Mouse (Mus musculus) CH12.LX (cell line): ENCODE results near the gene Abt1. TPM values are rescaled to one million over a fixed set of nuclear protein-coding genes. Genes with fewer than 3 reads are reported as not detected.

ENCODE experiments used
- DNase-seq: peaks from one replicate; pipeline ENCODE4 v3.0.0-alpha.2; 2013; ENCODE audit errors: extremely low read depth
- H3K27ac ChIP-seq: 2 replicates; pipeline ENCODE4 v1.5.1; 2012; ENCODE audit warnings: low read depth, mild to moderate bottlenecking, control low read depth, moderate library complexity; ENCODE audit not compliant: insufficient read depth
- H3K27me3 ChIP-seq: replicated peaks from 2 replicates; pipeline ENCODE3; 2012; ENCODE audit warnings: inconsistent platforms
- H3K36me3 ChIP-seq, 2 experiments: replicated peaks in 1 of 2; 2 replicates each; pipeline versions ENCODE3 to v1.6.1; 2012; ENCODE audit warnings: inconsistent platforms in 1 of 2, low read length in 1 of 2, mild to moderate bottlenecking in 1 of 2, mixed read lengths in 1 of 2, moderate library complexity in 1 of 2; ENCODE audit not compliant: control insufficient read depth in 1 of 2, insufficient read depth in 1 of 2
- H3K4me1 ChIP-seq, 2 experiments: 2 replicates each; pipeline ENCODE4 v1.6.1; 2012; ENCODE audit warnings: inconsistent platforms in 1 of 2, moderate library complexity in 1 of 2; ENCODE audit not compliant: insufficient read depth in 2 of 2, control insufficient read depth in 1 of 2
- H3K4me2 ChIP-seq: 2 replicates; pipeline ENCODE4 v1.6.1; 2012; ENCODE audit warnings: low read depth, mild to moderate bottlenecking, control low read depth; ENCODE audit not compliant: poor library complexity, insufficient read depth, severe bottlenecking
- H3K4me3 ChIP-seq, 3 experiments: fragments of 150-350 bp in 1 of 3; sonication (generic) in 1 of 3; replicated peaks in 1 of 3; 2 replicates each; pipeline versions ENCODE3 to v1.5.1; 2011 to 2012; ENCODE audit warnings: low read depth in 2 of 3, low read length in 2 of 3, mild to moderate bottlenecking in 2 of 3, moderate library complexity in 2 of 3, control low read depth in 1 of 3, improper control_type of control experiment in 1 of 3, inconsistent platforms in 1 of 3, mixed read lengths in 1 of 3; ENCODE audit not compliant: poor library complexity in 1 of 3
- H3K79me2 ChIP-seq: replicated peaks from 2 replicates; pipeline ENCODE4 v1.6.1; 2012; ENCODE audit warnings: mild to moderate bottlenecking, moderate library complexity; ENCODE audit not compliant: control insufficient read depth, poor library complexity, insufficient read depth, severe bottlenecking; ENCODE audit errors: extremely low read depth
- H3K9ac ChIP-seq: 2 replicates; pipeline ENCODE4 v1.6.1; 2012; ENCODE audit warnings: low read depth, mild to moderate bottlenecking, control low read depth, moderate library complexity; ENCODE audit not compliant: insufficient read depth
- H3K9me3 ChIP-seq: replicated peaks from 2 replicates; pipeline ENCODE3; 2012; ENCODE audit warnings: low read length, inconsistent platforms, mixed read lengths
- JUN ChIP-seq: IDR thresholded peaks from 2 replicates; pipeline ENCODE4 v1.6.1; 2011; ENCODE audit warnings: low read depth, mild to moderate bottlenecking, low read length, improper control_type of control experiment, moderate library complexity; ENCODE audit not compliant: insufficient read depth
- MAZ ChIP-seq: IDR thresholded peaks from 2 replicates; pipeline ENCODE4 v1.6.1; 2012; ENCODE audit warnings: low read depth, mild to moderate bottlenecking, inconsistent platforms, low read length, improper control_type of control experiment, moderate library complexity
- NELFE ChIP-seq: IDR thresholded peaks from 2 replicates; pipeline ENCODE4 v1.6.1; 2011; ENCODE audit warnings: low read depth, low read length, improper control_type of control experiment
- PAX5 ChIP-seq: IDR thresholded peaks from 2 replicates; pipeline ENCODE4 v1.6.1; 2012; ENCODE audit warnings: low read length, inconsistent platforms, mixed read lengths
- POLR2A ChIP-seq: IDR thresholded peaks from 2 replicates; pipeline ENCODE4 v1.6.1; 2011; ENCODE audit warnings: low read depth, mild to moderate bottlenecking, improper control_type of control experiment, low read length
- RCOR1 ChIP-seq: conservative IDR thresholded peaks from 2 replicates; pipeline ENCODE4 v1.6.1; 2012; ENCODE audit warnings: low read depth, mild to moderate bottlenecking, inconsistent platforms, low read length, improper control_type of control experiment
- SMC3 ChIP-seq: IDR thresholded peaks from 2 replicates; pipeline ENCODE4 v1.6.1; 2011; ENCODE audit warnings: low read depth, low read length, improper control_type of control experiment
- TBP ChIP-seq: conservative IDR thresholded peaks from 2 replicates; pipeline ENCODE4 v1.6.1; 2011; ENCODE audit warnings: low read depth, low read length, improper control_type of control experiment
- USF2 ChIP-seq: conservative IDR thresholded peaks from 2 replicates; pipeline ENCODE4 v1.6.1; 2011; ENCODE audit warnings: low read depth, low read length, improper control_type of control experiment
- dilution Hi-C: fragments of 300-500 bp; cut with MboI; formaldehyde crosslinking; loops from 2 replicates; pipeline ENCODE4 v1.14.3; 2020; ENCODE audit warnings: low sequenced_read_pairs; ENCODE audit not compliant: extremely low pct_unique_long_range_greater_than_20kb, extremely low pct_ligation_motif_present
- in situ Hi-C: fragments of 300-500 bp; cut with MboI; formaldehyde crosslinking; loops from 3 replicates; pipeline ENCODE4 v1.14.3; 2019; ENCODE audit warnings: low sequenced_read_pairs, low pct_ligation_motif_present, low pct_unique_long_range_greater_than_20kb, mixed read lengths
- polyA plus RNA-seq: library from polyadenylated mRNA; unstranded; fragments of >175 nt; gene quantifications from 2 replicates; pipeline ENCODE4 v1.2.1, GENCODE M21; 2012; ENCODE audit warnings: low read depth; ENCODE audit not compliant: insufficient read length
- total RNA-seq, 2 experiments: library from RNA; depleted of rRNA; stranded (reverse); fragments of 300-350 nt in 1 of 2; fragments of >200 nt in 1 of 2; gene quantifications; 2 replicates each; pipeline ENCODE4 v1.2.3; 2012 to 2014

The Abt1 gene
- total and polyA plus RNA-seq, 3 experiments = 10.1 to 15.4 (median 11.7) TPM

DNA sequence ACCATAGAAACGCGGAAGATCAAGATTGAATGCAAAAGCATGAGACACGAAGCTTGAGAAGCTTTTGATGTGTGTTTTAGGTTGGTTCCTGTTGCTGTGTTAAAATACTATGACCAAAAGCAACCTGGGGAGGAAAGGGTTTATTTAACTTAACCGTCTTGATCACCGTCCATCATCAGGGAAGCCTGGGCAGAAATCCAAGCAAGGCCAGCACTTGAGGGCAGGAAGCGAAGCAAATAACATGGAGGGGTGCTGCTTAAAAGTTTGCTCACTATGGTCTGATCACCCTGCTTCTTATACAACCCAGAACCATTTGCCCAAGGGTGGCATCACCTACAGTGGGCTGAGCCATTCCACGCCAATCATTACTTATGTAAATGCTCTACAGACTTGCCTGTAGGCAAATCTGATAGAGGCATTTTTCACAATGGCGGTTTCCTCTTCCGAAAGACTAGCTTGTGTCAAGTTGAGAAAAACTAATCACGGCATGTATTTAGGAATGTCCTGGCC, 3.8 kb upstream of the Abt1 start (continued):
- TF ChIP-seq POLR2A = no peak
- TF ChIP-seq JUN = no peak
- TF ChIP-seq RCOR1 = no peak
- no peak for TF ChIP-seq NELFE

GRCm38 (mm10) chr13:23426922-23427321, 3.3 kb upstream of the Abt1 start:
- H3K4me1 ChIP-seq = peaks cover 5 to 28% of the 10 kb centered on the region in 2 experiments
- no peaks in the 10 kb centered on the region for H3K27me3 ChIP-seq
- H3K4me2 ChIP-seq = peak overlapping the region; percentile 63
- dilution Hi-C loops (no loop called here), in situ Hi-C loops (loop anchor here (10.0 to 25.0 kb wide), 3 partner anchors 1382 to 1565 kb away; partner anchors contain the start of genes Hist1h2ag, Hist1h2bj, Hist1h4i and Zfp184)
- H3K79me2 ChIP-seq = peaks cover 21% of the 10 kb centered on the region
- peak overlapping the region; percentile 36 to 45 (median 38) for H3K4me3 ChIP-seq
- H3K36me3 ChIP-seq = peaks cover 7 to 8% of the 10 kb centered on the region in 2 experiments
- H3K9me3 ChIP-seq = no peaks in the 10 kb centered on the region
- TF ChIP-seq PAX5 (no peak), TBP (peak; percentile 99)
- H3K27ac ChIP-seq = peak overlapping the region; percentile 77
- peak; percentile 90 for DNase-seq
- peak overlapping the region; percentile 30; the same call in 1 of the 2 replicates for H3K9ac ChIP-seq

DNA sequence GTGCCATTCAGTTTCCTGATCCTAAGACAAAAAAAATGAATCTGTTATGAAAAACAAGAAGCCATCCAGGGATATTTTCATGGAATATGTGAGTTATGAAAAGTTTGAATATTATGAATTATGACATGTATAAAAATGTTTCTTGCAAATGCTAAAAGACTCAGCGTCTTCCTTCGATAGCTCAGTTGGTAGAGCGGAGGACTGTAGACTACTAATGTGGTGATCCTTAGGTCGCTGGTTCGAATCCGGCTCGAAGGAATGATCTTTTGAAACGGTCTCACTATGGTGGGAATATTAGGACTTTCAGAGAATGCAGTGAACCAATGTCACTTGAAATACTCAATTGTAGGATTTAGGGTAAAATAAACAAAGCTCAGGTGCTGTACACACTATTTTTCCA, 2.7 kb upstream of the Abt1 start:
- peak; percentile 94 for DNase-seq
- H3K36me3 ChIP-seq = peaks cover 12 to 13% of the 10 kb centered on the region in 2 experiments
- H3K9ac ChIP-seq = peak overlapping the region; percentile 54
- H3K4me3 ChIP-seq = peak overlapping the region; percentile 40 to 48 (median 44)
- H3K27ac ChIP-seq = peak overlapping the region; percentile 76; the same call in 1 of the 2 replicates
- TF ChIP-seq MAZ (no peak), TBP (peak; percentile 100)
- dilution Hi-C loops = no loop called here
- peaks cover 5 to 29% of the 10 kb centered on the region in 2 experiments for H3K4me1 ChIP-seq
- H3K9me3 ChIP-seq = no peaks in the 10 kb centered on the region
- no peaks in the 10 kb centered on the region for H3K27me3 ChIP-seq
- H3K79me2 ChIP-seq = peaks cover 26% of the 10 kb centered on the region
- in situ Hi-C loops = loop anchor here (10.0 to 25.0 kb wide), 3 partner anchors 1382 to 1564 kb away; partner anchors contain the start of genes Hist1h2ag, Hist1h2bj, Hist1h4i and Zfp184
- peak overlapping the region; percentile 47; the same call in 1 of the 2 replicates for H3K4me2 ChIP-seq

GRCm38 (mm10) chr13:23425505-23425904, 1.8 kb upstream of the Abt1 start:
- in situ Hi-C loops = loop anchor here (10.0 to 25.0 kb wide), 3 partner anchors 1381 to 1563 kb away; partner anchors contain the start of genes Hist1h2ag, Hist1h2bj, Hist1h4i and Zfp184
- peak overlapping the region; percentile 40 to 84 (median 48) for H3K4me3 ChIP-seq

More at GRCm38 (mm10) chr13:23425505-23425904, 1.8 kb upstream of the Abt1 start:
- Histone ChIP-seq H3K4me2 (peak overlapping the region; percentile 80), H3K9me3 (no peaks in the 10 kb centered on the region), H3K36me3 (peaks cover 20 to 21% of the 10 kb centered on the region in 2 experiments), H3K27me3 (no peaks in the 10 kb centered on the region), H3K9ac (peak overlapping the region; percentile 54), H3K27ac (peak overlapping the region; percentile 76), H3K4me1 (peaks cover 5 to 29% of the 10 kb centered on the region in 2 experiments), H3K79me2 (peaks cover 26% of the 10 kb centered on the region)
- TF ChIP-seq TBP (peak; percentile 100), SMC3 (no peak), USF2 (no peak)
- dilution Hi-C loops = no loop called here
- DNase-seq = peak; percentile 96
